Mouse (Mus musculus) myocyte (in vitro differentiated cells): Measurements from ENCODE around the gene Pdia5.

ENCODE experiments used
- CEBPB ChIP-seq: IDR thresholded peaks from 2 replicates; pipeline ENCODE4 v1.6.1; 2011; ENCODE audit warnings: mild to moderate bottlenecking, moderate library complexity; ENCODE audit not compliant: poor library complexity, insufficient read depth, severe bottlenecking
- E2F4 ChIP-seq: IDR thresholded peaks from one replicate; pipeline ENCODE4 v1.6.1; 2011; ENCODE audit warnings: mild to moderate bottlenecking, control low read depth, moderate library complexity; ENCODE audit not compliant: insufficient read depth
- MAX ChIP-seq: IDR thresholded peaks from one replicate; pipeline ENCODE4 v1.6.1; 2011; ENCODE audit warnings: low read depth, mild to moderate bottlenecking, control low read depth
- MYOD1 ChIP-seq, 3 experiments: IDR thresholded peaks; one replicate each; pipeline ENCODE4 v1.6.1; 2011; ENCODE audit warnings: control low read depth in 2 of 3, low read depth in 2 of 3, mild to moderate bottlenecking in 2 of 3, moderate library complexity in 1 of 3; ENCODE audit not compliant: insufficient read length in 2 of 3, control insufficient read depth in 1 of 3
- MYOG ChIP-seq, 3 experiments: IDR thresholded peaks; one replicate each; pipeline ENCODE4 v1.6.1; 2011; ENCODE audit warnings: control low read depth in 2 of 3, low read depth in 2 of 3, mild to moderate bottlenecking in 2 of 3; ENCODE audit not compliant: insufficient read length in 2 of 3, control insufficient read depth in 1 of 3, insufficient read depth in 1 of 3
- POLR2A ChIP-seq: IDR thresholded peaks from one replicate; pipeline ENCODE4 v1.6.1; 2011; ENCODE audit warnings: low read depth, mild to moderate bottlenecking, control low read depth, moderate library complexity; ENCODE audit not compliant: insufficient read length
- POLR2AphosphoS2 ChIP-seq: IDR thresholded peaks from one replicate; pipeline ENCODE4 v1.6.1; 2011; ENCODE audit warnings: low read depth, control low read depth; ENCODE audit not compliant: insufficient read length
- TCF12 ChIP-seq: IDR thresholded peaks from one replicate; pipeline ENCODE4 v1.6.1; 2011; ENCODE audit warnings: mild to moderate bottlenecking, control low read depth; ENCODE audit not compliant: poor library complexity, insufficient read depth, severe bottlenecking
- TCF3 ChIP-seq: IDR thresholded peaks from one replicate; pipeline ENCODE4 v1.6.1; 2011; ENCODE audit warnings: low read depth, control low read depth; ENCODE audit not compliant: insufficient read length
- USF1 ChIP-seq: IDR thresholded peaks from one replicate; pipeline ENCODE4 v1.6.1; 2011; ENCODE audit warnings: low read depth, mild to moderate bottlenecking, control low read depth, moderate library complexity

GRCm38 (mm10) chr16:35457488-35457887, 33.2 kb downstream of the Pdia5 start:
- TF ChIP-seq CEBPB, result no peak
- no peak for TF ChIP-seq E2F4
- no peak for TF ChIP-seq USF1
- TF ChIP-seq POLR2A, result no peak
- no peak for TF ChIP-seq MAX
- TF ChIP-seq MYOD1 (IDR thresholded peaks at IDR 0.05; ENCODE audit: control insufficient read depth in 1 of 3, insufficient read length in 2 of 3, low read depth in 2 of 3), result no peak
- no peak for TF ChIP-seq POLR2AphosphoS2
- TF ChIP-seq TCF12, result no peak
- TF ChIP-seq TCF3, result no peak
- no peak for TF ChIP-seq MYOG (IDR thresholded peaks at IDR 0.05; ENCODE audit: control insufficient read depth in 1 of 3, insufficient read depth in 1 of 3, insufficient read length in 2 of 3, low read depth in 2 of 3)
